Mouse (Mus musculus): Measurements from ENCODE around the gene Sash1.

DNA sequence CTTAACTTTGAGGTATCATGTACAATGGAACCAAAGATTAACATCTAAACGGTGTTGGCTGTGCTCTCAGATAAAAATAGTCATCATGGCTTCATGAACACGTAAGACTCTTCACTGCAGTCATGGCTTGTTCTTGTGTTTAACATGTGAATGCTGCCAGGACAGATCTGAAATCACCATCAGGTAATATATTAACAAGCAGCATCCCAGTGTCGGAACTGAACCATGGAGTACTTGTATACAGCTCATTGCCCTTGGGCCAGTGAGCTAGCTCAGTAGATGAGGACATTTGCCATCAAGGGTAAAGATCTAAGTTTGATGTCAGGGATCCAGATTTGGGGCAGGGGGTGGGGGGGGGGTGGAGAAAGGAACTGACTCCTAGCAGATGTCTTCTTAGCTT, 41.0 kb upstream of the Sash1 start:
- TF ChIP-seq CTCF (IDR thresholded peaks at IDR 0.05; ENCODE audit: extremely low read depth, insufficient read length, insufficient replicate concordance, low read depth, low read length) (no peak), POLR2A (IDR thresholded peaks at IDR 0.05; ENCODE audit: low read depth, low read length) (no peak)

Data from small intestine, adult 2 months (tissue).